Mouse (Mus musculus) kidney, adult 2 months (tissue): ENCODE measurements around the gene Mpv17l2. TPM values are rescaled to one million over a fixed set of nuclear protein-coding genes. Genes with fewer than 3 reads are reported as not detected.

Experiments
- DNase-seq: peaks from one replicate; pipeline ENCODE4 v3.0.0; 2021
- H3K27ac ChIP-seq: fragments of 200-500 bp; 2 replicates; pipeline ENCODE4 v1.5.1; 2012; ENCODE audit warnings: low read depth, low read length, control low read depth, inconsistent platforms; ENCODE audit not compliant: insufficient read depth
- H3K27me3 ChIP-seq: fragments of 200-500 bp; replicated peaks from 2 replicates; pipeline ENCODE4 v1.6.1; 2012; ENCODE audit warnings: mild to moderate bottlenecking, moderate library complexity, low read length, inconsistent platforms; ENCODE audit not compliant: control insufficient read depth, insufficient read depth
- H3K36me3 ChIP-seq: fragments of 200-500 bp; 2 replicates; pipeline ENCODE4 v1.6.1; 2012; ENCODE audit warnings: mild to moderate bottlenecking, moderate library complexity, low read length, inconsistent platforms; ENCODE audit not compliant: control insufficient read depth, insufficient read depth
- H3K4me1 ChIP-seq: fragments of 200-500 bp; 2 replicates; pipeline ENCODE4 v1.6.1; 2011; ENCODE audit warnings: low read length; ENCODE audit not compliant: control insufficient read depth, insufficient read depth
- H3K4me3 ChIP-seq: fragments of 200-500 bp; 2 replicates; pipeline ENCODE4 v1.5.1; 2011; ENCODE audit warnings: mild to moderate bottlenecking, low read depth, low read length, control low read depth; ENCODE audit not compliant: insufficient read depth
- CTCF ChIP-seq: fragments of 200-500 bp; conservative IDR thresholded peaks from 2 replicates; pipeline ENCODE4 v1.5.1; 2011; ENCODE audit warnings: low read depth, mild to moderate bottlenecking, control low read depth, low read length, moderate library complexity, mixed read lengths; ENCODE audit not compliant: insufficient read depth, insufficient read length
- POLR2A ChIP-seq: fragments of 200-500 bp; IDR thresholded peaks from one replicate; pipeline ENCODE4 v1.6.1; 2011; ENCODE audit warnings: low read depth, low read length, control low read depth
- WGBS: fragments of 180-500 bp; shearing (Covaris S2); methylation state at CpG from one replicate; pipeline ENCODE4 v1.1.7; 2018; 5-methylcytosine and 5-hydroxymethylcytosine counted together
- polyA plus RNA-seq: library from polyadenylated mRNA; depleted of rRNA; stranded (reverse); fragments of >200 nt; gene quantifications from 2 replicates; pipeline ENCODE4 v1.2.3, GENCODE M21; 2012

Mpv17l2 gene
- polyA plus RNA-seq, 1 experiment = 73.4 TPM

- no peak for DNase-seq
- H3K27me3 ChIP-seq = no peaks in the 10 kb centered on the region
- H3K36me3 ChIP-seq = no peaks in the 10 kb centered on the region
- H3K4me1 ChIP-seq = peaks cover 12% of the 10 kb centered on the region; the same call in 1 of the 2 replicates
- no peak overlapping the region for H3K4me3 ChIP-seq
- WGBS = 96% methylated on average over 2 of the region's 2 CpGs
- H3K27ac ChIP-seq = no peak overlapping the region
- no peak for TF ChIP-seq POLR2A
- TF ChIP-seq CTCF = peak; percentile 41; the same call in 1 of the 2 replicates
Measured at GRCm38 (mm10) chr8:70795370-70795769, 34.6 kb upstream of the Mpv17l2 start.

DNA sequence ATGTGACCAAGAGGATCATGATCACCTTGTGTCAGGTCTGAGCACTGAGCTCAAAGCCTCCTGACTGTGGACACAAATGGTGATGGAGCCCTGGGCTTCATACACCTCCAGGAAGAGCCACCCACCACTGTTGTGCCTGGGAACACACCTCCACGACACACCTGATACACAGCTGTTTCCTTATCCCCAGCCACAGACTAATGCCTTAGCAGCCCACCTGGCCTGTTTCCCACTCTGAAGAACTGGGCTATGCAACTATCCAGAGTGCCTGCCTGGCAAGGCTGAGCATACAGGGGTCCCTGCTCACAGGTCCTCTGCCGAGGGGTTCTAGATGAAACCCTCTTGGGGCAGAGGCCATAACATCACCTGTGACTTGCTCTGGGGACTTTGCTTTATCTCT, 33.5 kb upstream of the Mpv17l2 start:
- Histone ChIP-seq H3K27ac (no peak overlapping the region), H3K36me3 (no peaks in the 10 kb centered on the region), H3K27me3 (no peaks in the 10 kb centered on the region), H3K4me3 (no peak overlapping the region), H3K4me1 (peaks cover 12% of the 10 kb centered on the region; the same call in 1 of the 2 replicates)
- TF ChIP-seq CTCF = no peak
- no peak for TF ChIP-seq POLR2A
- WGBS = 92% methylated on average over 2 of the region's 2 CpGs
- DNase-seq = no peak

DNA sequence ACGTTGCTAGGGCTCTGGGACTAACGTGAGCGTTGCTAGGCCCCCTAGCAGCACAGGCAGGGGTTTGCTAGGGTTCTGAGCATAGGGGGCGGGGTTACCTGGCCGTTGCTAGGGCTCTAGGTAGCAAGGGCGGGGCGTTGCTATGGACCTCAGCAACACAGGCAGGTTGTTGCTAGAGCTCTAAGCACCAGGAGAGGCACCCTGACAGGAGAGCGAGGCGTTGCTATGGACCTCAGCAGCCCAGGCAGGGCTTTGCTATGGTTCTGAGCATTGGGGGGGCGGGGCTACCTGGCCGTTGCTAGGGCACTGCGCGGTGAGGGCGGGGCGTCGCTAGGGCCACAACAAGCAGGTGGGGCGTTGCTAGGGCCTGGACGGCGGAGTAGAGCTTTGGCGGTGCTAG, 32.0 kb upstream of the Mpv17l2 start:
- Histone ChIP-seq H3K4me1 (peaks cover 12% of the 10 kb centered on the region; the same call in 1 of the 2 replicates), H3K36me3 (no peaks in the 10 kb centered on the region), H3K27me3 (no peaks in the 10 kb centered on the region), H3K27ac (peak overlapping the region; percentile 72; the same call in 1 of the 2 replicates), H3K4me3 (peak overlapping the region; percentile 61)
- TF ChIP-seq POLR2A (no peak), CTCF (no peak)
- DNase-seq = peak; percentile 94
- WGBS = 1% methylated on average over 20 of the region's 20 CpGs

DNA sequence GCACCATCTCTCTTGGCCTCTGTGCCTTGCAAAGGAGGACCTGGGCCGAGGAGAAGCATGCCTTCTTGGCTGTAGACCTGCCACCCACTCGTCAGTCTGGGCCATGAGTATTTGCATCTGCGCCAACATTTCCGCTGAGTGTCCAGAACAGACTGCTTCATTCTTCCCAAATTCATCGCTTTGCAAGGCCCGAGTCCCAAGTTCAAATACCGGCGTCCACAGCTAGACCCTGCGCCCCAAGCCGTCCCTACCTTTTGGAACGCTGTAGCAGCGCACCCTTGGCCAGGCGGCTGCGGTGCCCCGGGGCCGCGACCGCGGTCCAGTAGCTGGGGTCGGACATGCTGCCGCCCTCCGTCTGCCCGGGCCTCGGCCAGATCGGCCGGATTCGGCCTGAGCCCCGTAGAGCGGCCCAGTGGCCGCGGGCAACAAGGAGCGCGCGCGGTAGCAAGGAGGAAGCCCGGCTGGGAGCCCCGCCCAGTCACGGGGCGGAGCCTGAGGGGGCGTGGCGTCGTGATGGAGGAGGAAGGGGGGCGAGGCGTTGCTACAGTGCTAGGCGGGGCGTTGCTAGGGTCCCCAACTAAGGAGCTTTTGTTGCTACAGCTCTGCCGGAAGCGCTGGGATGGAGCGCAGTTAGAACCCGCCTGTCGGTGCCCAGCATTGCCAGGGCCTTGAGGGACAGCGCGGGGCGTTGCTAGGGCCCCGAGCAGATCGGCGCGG, 31.4 kb upstream of the Mpv17l2 start:
- DNase-seq = peak; percentile 98
- Histone ChIP-seq H3K27ac (peak overlapping the region; percentile 72), H3K36me3 (no peaks in the 10 kb centered on the region; the same call in 1 of the 2 replicates), H3K4me3 (peak overlapping the region; percentile 70), H3K27me3 (no peaks in the 10 kb centered on the region), H3K4me1 (peaks cover 12% of the 10 kb centered on the region; the same call in 1 of the 2 replicates)
- 2% methylated on average over 57 of the region's 58 CpGs for WGBS
- TF ChIP-seq CTCF = no peak

GRCm38 (mm10) chr8:70791294-70791701, 30.6 kb upstream of the Mpv17l2 start:
- 43% methylated on average over 7 of the region's 7 CpGs for WGBS

GRCm38 (mm10) chr8:70790846-70791245, 30.1 kb upstream of the Mpv17l2 start:
- H3K4me1 ChIP-seq = peaks cover 12% of the 10 kb centered on the region; the same call in 1 of the 2 replicates
- no peak for TF ChIP-seq POLR2A
- no peak for TF ChIP-seq CTCF
- DNase-seq = no peak
- H3K36me3 ChIP-seq = no peaks in the 10 kb centered on the region; the same call in 1 of the 2 replicates
- H3K4me3 ChIP-seq = peak overlapping the region; percentile 70; the same call in 1 of the 2 replicates
- no peaks in the 10 kb centered on the region for H3K27me3 ChIP-seq
- no peak overlapping the region for H3K27ac ChIP-seq
- WGBS = 60% methylated on average over 8 of the region's 8 CpGs

More at GRCm38 (mm10) chr8:70791294-70791701, 30.6 kb upstream of the Mpv17l2 start:
- Histone ChIP-seq H3K27me3 (no peaks in the 10 kb centered on the region), H3K4me1 (peaks cover 12% of the 10 kb centered on the region; the same call in 1 of the 2 replicates), H3K36me3 (no peaks in the 10 kb centered on the region; the same call in 1 of the 2 replicates), H3K4me3 (peak overlapping the region; percentile 70; the same call in 1 of the 2 replicates), H3K27ac (no peak overlapping the region)
- DNase-seq = peak; percentile 52
- TF ChIP-seq POLR2A (no peak), CTCF (no peak)

- H3K36me3 ChIP-seq = no peaks in the 10 kb centered on the region; the same call in 1 of the 2 replicates
- 84% methylated on average over 10 of the region's 10 CpGs for WGBS
- H3K27ac ChIP-seq = no peak overlapping the region
- H3K4me3 ChIP-seq = no peak overlapping the region
- H3K4me1 ChIP-seq = peaks cover 12% of the 10 kb centered on the region; the same call in 1 of the 2 replicates
- DNase-seq = no peak
- no peaks in the 10 kb centered on the region for H3K27me3 ChIP-seq
- TF ChIP-seq POLR2A = no peak
- TF ChIP-seq CTCF = no peak
Measured at GRCm38 (mm10) chr8:70789046-70789445, 28.3 kb upstream of the Mpv17l2 start.
